Mouse (Mus musculus): ENCODE data around the gene Cpsf3.

DNA sequence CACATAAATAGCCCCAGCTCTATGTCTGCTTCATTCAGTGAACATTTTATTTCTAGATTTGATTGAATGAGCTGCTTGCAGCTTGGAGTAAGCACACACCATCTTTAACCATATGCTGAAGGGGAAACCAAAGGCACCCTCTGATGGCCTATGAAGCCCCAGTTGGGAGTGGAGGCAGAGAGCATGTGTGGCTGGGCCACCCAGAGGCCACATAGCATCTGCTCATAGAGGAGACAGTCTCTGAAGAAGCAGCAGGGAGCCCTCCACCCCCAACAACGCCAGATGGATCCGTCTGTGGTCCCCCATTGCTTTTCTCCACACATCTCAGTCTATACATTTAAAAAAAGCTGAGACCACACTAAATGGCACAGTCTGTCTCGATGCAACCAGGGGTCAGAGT is 43.2 kb upstream of the Cpsf3 start:
- no peak for TF ChIP-seq CEBPB (IDR thresholded peaks at IDR 0.05; ENCODE audit: insufficient read depth, poor library complexity, severe bottlenecking)
- TF ChIP-seq USF1 (IDR thresholded peaks at IDR 0.05; ENCODE audit: low read depth) = no peak
- TF ChIP-seq POLR2AphosphoS2 (IDR thresholded peaks at IDR 0.05; ENCODE audit: insufficient read length, low read depth) = no peak
- no peak for TF ChIP-seq TCF3 (IDR thresholded peaks at IDR 0.05; ENCODE audit: insufficient read length, low read depth)
- TF ChIP-seq E2F4 (IDR thresholded peaks at IDR 0.05; ENCODE audit: insufficient read depth) = no peak
- TF ChIP-seq POLR2A (IDR thresholded peaks at IDR 0.05; ENCODE audit: insufficient read length, low read depth) = no peak
- no peak for TF ChIP-seq MYOD1 (IDR thresholded peaks at IDR 0.05; ENCODE audit: control insufficient read depth in 1 of 3, insufficient read length in 2 of 3, low read depth in 2 of 3)
- TF ChIP-seq REST (IDR thresholded peaks at IDR 0.05; ENCODE audit: insufficient read depth, insufficient read length) = no peak
- no peak for TF ChIP-seq MYOG (IDR thresholded peaks at IDR 0.05; ENCODE audit: control insufficient read depth in 1 of 3, insufficient read depth in 1 of 3, insufficient read length in 2 of 3, low read depth in 2 of 3)
- TF ChIP-seq SRF (IDR thresholded peaks at IDR 0.05; ENCODE audit: control insufficient read depth, insufficient read length, low read depth) = no peak

All from myocyte (in vitro differentiated cells).